Mouse (Mus musculus): ENCODE measurements around the gene Gm20538.

DNA sequence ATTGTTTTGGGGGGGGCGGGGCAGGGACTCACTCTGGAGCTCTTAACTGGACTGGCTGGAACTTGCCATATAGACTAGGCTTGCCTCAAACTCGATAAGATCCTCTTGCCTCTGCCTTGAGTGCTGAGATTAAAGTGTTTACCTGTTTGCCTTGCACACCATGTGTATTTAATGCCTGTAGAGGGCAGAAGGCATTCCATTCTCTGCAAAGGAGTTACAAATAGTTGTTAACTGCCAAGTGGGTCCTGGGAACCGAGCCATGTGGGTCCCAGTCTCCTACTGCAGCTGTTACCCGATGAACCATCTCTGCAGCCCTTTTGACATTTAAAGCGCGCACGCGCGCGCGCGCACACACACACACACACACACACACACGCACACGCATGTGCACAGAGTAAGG lies 11.4 kb upstream of the Gm20538 start:
- TF ChIP-seq CTCF (IDR thresholded peaks at IDR 0.05; ENCODE audit: low read depth) (no peak), EP300 (IDR thresholded peaks at IDR 0.05; ENCODE audit: low read depth) (no peak)

Measured in liver, postnatal 0 days (tissue).